In the genomic region with DNA sequence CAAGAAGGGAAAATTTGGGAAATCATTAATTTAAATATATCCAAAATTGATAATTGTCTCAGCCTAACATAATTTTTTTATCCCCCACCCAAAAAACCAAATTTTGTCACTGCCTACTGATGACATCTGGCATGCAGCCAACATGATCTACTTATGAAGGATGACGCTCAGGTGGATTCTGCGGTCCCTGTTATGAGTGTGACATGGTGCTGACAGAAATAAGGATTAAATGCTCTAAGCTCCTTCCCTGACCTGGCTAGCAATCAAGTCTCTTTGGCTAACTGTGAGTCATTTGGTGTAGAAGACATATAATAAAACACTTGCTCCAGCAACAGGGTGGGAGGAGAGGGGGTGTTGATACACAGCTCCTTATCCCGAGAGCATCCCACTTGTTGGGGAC, we compare ENCODE assay signal across 20 mouse cellular contexts.
DNase-seq lines count a peak whose midpoint lies in the region; ATAC-seq and TF ChIP-seq lines count a peak whose summit lies in the region.
"Had no signal": no experiment of that assay in that cellular context is flagged by ENCODE, and none has a peak within 500 bp of the region (broad histone marks: within the 10 kb centered on the region; RNA-seq: fewer than 3 reads in every experiment).

No protein-coding gene starts in this region.

- TF ChIP-seq POLR2A in cortical plate, adult 2 months (IDR thresholded peaks at IDR 0.05; ENCODE audit: extremely low read depth, insufficient read depth, low read length): no peak

- intact Hi-C loops in left cerebral cortex, adult 2 months (cut with DNase I): loop anchor here (5.0 kb wide), 1 partner anchor 201 kb away; no protein-coding TSS in a partner anchor
- intact Hi-C loops in left cerebral cortex, postnatal 36 days (cut with DNase I): loop anchor here (10.0 kb wide), 1 partner anchor 203 kb away; no protein-coding TSS in a partner anchor
- intact Hi-C loops in gastrocnemius, postnatal 14 days (cut with DNase I; ENCODE audit: low total_unique reads): no loop called here

- no peak overlapping the region for H3K4me3 ChIP-seq in left cerebral cortex, adult 2 months
- 0 out of 2 replicates have a peak overlapping the region, but pooled peaks have one; percentile 17 for H3K4me3 ChIP-seq in cortical plate, adult 2 months (ENCODE audit: insufficient read depth, low read length)
- H3K4me3 ChIP-seq: embryonic facial prominence, embryonic 13.5 days; heart, embryonic 13.5 days; intestine, embryonic 15.5 days had no signal

- no peak for DNase-seq in frontal cortex, postnatal 14 days (ENCODE audit: low spot score in 2 of 2)
- DNase-seq in left cerebral cortex, adult 2 months (ENCODE audit: extremely low spot score in 1 of 2, low spot score in 2 of 2): no peak
- DNase-seq in left cerebral cortex, postnatal 36 days (ENCODE audit: low spot score in 2 of 2): no peak
- peak; percentile 5 for DNase-seq in NIH3T3 (ENCODE audit: low read depth)
- no peak for DNase-seq in gastrocnemius, postnatal 14 days
- DNase-seq: adrenal gland, postnatal 10 days; B cell, adult 2 months; cerebellum, adult 11-12 months; cerebellum, adult 9-10 months; cerebellum, postnatal 25 days; gastrocnemius, postnatal 10 days; heart, postnatal 36 days; kidney, adult 2 months had no signal

- TF ChIP-seq CTCF in left cerebral cortex, adult 2 months (IDR thresholded peaks at IDR 0.05): no peak
- no peak for TF ChIP-seq CTCF in cortical plate, adult 2 months (IDR thresholded peaks at IDR 0.05; ENCODE audit: extremely low read depth, insufficient read depth, low read length)

- ATAC-seq in frontal cortex, adult (ENCODE audit: low TSS enrichment): peak; percentile 10; the same call in 1 of the 2 replicates
- ATAC-seq: CD4-positive, CD25-positive, alpha-beta regulatory T cell, adult 4 months; hindbrain, embryonic 16.5 days; intestine, embryonic 15.5 days had no signal

- H3K27ac ChIP-seq in left cerebral cortex, adult 2 months: peak overlapping the region; percentile 61; the same call in 1 of the 2 replicates
- no peak overlapping the region for H3K27ac ChIP-seq in cortical plate, adult 2 months (ENCODE audit: insufficient read depth, low read length)
- H3K27ac ChIP-seq: embryonic facial prominence, embryonic 13.5 days; heart, embryonic 13.5 days; intestine, embryonic 15.5 days had no signal

- 0 out of 2 replicates have a peak, but pooled peaks cover 2% of the 10 kb centered on the region for H3K4me1 ChIP-seq in cortical plate, adult 2 months (ENCODE audit: control insufficient read depth, insufficient read depth, low read length)
- H3K4me1 ChIP-seq: intestine, embryonic 15.5 days had no signal
